Mouse (Mus musculus) heart, postnatal 0 days (tissue): ENCODE measurements around the gene Pcf11.

Experiments used
- CTCF ChIP-seq: IDR thresholded peaks from 2 replicates; pipeline ENCODE4 v1.5.1; 2016; ENCODE audit warnings: antibody characterized with exemption, control low read depth, low read depth
- EP300 ChIP-seq: IDR thresholded peaks from 2 replicates; pipeline ENCODE4 v1.6.1; 2016; ENCODE audit warnings: antibody characterized with exemption, low read depth

GRCm38 (mm10) chr7:92669507-92670471 lies at the start of gene Pcf11:
- TF ChIP-seq EP300, result no peak
- TF ChIP-seq CTCF, result no peak
